Mouse (Mus musculus): ENCODE results near the gene Cbwd1.

The Cbwd1 gene

DNA sequence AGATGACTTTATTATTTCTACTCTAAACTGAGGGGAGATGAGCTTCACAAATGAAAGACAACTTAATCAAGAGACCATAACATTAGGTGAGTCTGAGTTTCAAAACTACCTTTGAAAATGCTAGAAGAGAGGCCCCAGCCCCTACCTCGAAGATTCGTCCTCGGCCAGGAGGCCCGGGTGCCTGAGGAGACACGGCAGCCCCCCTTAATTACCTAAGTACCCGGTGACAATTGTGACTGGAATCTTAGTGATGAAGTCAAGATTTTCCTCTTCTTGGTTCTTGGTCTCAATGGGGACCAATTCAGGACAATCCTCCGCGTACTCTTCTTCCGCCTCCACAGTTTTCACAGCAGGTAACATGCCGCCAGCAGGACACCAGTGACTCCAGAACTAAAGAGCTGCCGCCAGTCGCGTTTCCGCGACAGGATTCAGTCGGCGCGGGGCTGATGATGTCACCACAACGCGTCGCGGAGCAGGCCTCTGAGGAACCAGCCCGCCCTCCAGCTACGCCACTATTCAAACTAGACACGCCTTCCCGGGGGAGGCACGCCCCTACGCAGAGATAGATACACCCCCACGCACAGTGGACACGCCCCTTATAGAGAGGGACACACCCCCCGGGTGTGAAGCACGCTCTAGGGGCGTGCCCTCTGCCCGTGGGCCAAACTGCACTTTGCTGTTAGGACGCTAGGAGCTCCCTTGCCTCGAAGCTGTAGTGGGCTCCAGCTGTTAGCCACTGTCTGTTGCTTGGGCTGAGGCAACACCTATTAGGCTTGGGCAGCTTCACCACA lies at the start of gene Cbwd1:
Gene Cbwd1, minus strand, starts transcription at position 439 of the 791 bp plus-strand sequence.
- peak; percentile 97 for DNase-seq

DNA sequence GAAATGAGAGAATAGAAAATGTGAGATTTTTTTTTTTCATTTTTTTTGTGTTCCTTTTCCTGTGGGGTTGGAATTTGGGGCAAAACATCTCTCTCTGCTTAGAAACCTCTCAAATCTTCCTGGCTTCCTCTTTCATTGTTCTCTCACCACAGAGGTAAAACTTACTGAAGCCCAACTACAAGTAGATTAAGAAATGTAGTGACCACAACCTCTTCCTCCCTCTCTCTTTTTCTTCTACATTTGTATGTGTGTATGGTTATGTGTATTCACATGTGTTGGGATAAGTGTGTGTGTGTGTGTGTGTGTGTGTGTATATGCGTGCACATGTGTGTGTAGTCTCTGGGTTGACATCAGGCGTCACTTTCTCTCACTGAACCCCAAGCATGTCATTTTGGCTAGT lies 47.1 kb upstream of the Cbwd1 start:
- DNase-seq: no peak

DNA sequence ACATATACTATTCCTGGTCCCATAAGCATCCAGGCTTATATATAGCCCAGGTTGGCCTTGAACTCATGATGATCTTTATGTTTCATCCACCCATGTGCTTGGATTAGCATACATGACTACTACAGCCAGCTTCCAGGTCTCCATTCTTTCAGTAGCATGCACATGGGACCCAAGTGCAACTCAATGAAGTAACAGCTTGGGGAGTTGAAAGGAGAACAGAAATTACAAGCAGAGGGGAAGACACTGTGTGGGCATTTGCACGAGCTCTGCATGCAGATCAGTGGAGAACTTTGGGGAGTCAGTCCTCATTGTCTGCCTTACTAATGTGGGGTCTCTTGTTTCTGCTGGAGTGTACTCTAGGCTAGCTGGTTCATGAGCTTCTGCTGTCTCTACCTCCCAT lies 45.3 kb upstream of the Cbwd1 start:
- DNase-seq: no peak

DNA sequence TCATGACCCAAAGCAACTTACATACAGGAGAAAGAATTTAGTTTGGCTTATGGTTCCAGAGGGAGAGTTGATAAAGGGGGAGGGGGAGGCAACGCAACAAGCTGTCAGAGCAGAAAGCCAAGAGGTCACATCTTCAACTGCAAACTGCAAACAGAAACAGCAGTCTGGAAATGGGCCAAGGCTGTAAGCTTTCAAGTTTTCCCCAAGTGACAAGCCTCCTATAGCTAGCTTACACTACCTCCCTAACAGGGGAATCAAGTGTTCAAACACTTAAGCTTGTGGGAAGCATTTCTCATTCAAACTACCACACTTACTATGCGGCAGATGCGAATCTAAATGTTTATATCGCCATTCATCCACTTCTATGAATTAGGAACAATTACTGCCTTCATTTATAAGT lies 42.4 kb upstream of the Cbwd1 start:
- no peak for DNase-seq

DNA sequence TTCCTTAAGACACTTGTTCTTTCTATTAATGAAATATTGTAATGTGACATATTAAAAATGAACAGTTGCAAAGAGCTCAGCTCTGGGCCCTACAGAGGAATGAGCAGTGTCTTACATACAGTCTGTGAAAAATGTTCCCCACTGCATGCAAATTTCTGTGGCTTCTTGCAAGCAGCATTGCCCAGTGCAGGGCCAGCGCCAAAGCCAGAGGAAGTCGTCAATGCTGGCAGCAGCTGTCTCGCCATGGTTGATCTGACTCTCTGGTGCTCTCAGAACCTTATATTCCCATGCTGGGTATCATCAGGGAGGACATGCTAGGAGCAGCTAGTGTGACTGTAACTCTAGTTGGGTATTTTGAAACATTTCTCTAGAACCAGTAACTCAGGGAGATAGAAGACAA lies 41.4 kb upstream of the Cbwd1 start:
- no peak for DNase-seq

DNA sequence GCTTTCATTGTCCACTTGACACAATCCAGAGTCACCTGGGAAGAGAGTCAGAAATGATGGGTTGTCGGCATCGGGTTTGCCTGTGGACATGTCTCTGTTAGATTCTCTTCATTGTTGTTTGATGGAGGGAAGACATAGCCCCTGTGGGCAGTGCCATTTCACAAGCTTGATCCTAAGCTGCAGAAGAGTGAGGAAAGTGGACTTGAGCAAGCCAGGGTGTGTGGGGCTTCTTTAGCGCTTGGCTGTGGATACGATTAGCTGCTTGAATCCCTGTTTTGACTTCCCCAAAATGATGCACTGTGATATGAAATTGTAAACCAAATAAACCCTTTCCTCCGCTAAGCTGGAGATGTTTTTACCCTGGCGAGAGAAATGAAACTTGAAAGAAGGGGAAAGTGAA lies 40.6 kb upstream of the Cbwd1 start:
- DNase-seq: no peak

DNA sequence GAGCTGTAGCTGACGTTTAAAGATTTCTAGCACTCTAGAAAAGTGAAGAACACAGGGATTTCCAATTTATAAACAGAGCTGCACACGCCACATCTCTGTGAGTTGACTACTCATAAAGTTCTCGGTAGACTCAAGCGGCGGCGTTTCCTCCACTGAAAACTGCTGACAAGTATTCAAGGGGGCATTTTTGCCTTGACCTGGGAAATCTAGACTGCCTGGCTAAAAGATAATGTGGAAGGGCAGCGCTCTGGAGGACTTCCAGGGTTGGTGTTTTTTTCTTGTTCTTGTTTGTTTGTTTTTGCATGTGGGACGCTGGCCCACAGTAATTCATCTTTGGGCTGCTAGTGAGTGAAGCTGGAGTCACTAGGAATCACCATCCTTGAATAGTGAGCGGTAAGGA lies 38.7 kb upstream of the Cbwd1 start:
- DNase-seq: no peak

DNA sequence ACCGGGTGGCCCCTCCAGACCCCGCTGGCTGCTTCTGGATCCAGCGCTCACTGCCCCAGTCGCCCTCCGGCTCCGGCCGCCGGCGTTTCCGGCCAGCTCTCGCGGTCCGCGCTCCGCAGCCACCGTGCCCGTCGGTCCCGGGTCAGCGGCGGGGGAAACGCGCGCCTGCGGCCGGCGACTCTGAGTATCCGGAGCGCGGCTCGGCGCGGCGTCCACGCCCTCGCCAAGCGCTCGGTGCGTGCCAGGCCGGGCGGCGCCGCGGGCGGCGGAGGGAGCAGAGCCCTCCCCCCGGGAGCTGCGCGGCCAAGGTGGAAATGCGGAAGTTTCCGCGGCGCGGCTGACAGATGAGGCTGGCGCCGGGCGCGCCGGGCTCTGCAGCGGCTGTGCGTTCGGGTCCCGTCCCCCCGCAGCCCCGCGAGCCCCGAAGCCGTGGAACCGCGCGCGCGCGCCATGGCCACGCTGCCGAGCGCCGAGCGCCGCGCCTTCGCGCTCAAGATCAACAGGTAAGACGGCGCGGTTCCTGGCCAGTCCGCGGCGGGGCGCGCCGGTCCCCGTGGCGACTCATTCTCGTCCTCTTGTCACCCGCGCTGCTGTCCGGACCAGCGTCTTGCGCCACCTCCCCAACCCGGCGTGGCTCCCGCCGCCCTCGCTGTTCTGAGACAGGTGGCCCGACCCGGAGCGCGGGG lies 37.9 kb upstream of the Cbwd1 start, which contains the start of gene Dock8:
Gene Dock8, plus strand, starts transcription at position 334 of the 686 bp plus-strand sequence.
- peak; percentile 13 for DNase-seq

DNA sequence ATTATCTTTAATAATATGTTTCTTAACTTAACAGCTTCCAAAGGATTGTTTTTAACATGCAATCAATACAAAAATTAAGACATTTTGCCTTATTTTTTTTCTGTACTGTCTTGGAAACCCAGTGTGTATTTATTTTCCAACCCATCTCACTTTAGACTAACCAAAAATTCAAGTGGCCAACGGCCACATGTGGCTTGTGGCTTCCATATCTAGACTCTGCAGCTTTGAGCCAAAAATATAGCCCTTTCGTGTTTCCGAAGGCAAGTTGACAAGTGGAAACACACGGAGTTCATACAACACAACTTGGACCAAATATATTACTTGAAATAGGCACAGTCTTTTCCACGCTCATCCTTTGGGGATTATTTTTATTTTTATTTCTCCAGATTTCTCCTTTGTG lies 37.2 kb upstream of the Cbwd1 start:
- DNase-seq: no peak

DNA sequence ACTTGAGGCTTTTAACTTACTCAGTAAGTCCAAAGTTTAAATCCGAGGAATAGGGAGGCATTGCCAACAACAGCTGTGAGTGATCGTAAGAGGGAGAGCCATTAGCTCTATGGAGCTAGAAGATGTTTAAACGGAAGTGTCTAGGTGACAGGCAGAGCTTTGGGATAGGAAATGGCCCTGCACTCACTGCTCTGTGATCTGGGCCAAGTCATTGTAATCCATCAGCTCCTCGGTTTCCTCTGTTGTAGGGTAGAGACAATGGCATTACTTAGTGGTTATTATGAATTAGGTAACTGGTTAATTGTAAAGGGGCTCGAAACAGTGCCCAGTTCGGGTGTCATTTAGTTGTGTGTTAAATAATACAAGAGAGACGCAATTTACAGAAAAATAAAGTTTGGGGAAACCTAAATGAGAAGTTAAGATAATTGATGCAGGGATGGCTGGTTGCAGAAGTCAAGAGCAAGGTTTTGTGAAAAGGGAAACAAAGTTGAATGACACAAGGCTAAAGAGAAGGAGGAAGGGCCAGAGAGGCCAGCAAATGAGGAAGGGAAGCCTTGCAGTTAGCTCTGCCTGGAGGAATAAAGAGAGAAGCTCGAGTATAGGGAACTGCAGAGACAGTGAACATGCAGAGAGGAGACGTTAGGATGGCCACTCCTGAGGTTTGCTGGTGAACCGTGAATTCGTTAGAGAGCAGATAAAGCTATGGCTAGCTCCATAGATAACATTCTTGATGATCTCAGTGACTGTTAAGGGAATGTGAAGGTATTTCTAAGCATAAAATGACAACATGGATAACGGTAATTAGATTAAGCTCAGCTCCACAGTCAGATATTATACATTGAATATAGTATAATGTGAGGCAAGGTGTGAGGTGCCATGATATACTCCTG lies 35.6 kb upstream of the Cbwd1 start:
- no peak for DNase-seq

DNA sequence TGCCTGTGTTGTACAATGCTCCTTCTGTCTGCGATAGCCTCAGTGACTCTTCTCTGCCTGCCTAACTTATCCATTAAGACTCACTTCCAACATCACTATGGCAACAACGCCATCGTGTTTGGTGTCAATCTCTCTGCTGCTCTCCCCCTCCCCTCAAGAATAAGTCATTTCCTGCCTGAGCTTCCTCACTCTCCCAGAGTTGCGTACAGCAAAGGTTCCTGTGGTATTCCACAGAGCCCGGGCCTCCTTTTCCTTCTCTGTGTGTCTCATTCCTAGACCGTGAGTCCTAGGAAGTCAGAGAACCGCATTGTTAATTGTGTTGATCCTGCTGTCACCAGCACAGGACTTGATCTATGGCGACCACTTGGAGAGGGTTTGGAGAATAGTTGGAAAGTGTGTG lies 33.5 kb upstream of the Cbwd1 start:
- no peak for DNase-seq

DNA sequence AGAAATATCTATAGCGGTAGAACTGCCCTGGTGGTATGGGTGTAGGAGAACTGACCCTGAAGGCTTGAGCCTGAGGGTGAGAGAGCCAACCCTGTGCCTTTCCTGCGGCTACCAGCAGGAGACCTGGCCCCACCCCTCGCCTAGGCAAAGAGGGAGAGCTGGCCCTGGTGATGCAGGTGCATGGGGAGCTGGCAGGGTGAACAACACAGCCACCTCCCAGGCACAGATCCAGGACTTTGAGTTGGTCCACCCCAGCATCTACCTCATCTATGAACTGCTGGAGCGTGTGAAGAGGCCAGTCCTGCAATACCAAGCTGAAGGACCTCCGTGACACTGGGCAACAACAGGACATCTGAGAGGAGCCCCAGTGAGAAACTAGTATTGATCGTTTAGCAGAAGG lies 32.1 kb upstream of the Cbwd1 start:
- no peak for DNase-seq

DNA sequence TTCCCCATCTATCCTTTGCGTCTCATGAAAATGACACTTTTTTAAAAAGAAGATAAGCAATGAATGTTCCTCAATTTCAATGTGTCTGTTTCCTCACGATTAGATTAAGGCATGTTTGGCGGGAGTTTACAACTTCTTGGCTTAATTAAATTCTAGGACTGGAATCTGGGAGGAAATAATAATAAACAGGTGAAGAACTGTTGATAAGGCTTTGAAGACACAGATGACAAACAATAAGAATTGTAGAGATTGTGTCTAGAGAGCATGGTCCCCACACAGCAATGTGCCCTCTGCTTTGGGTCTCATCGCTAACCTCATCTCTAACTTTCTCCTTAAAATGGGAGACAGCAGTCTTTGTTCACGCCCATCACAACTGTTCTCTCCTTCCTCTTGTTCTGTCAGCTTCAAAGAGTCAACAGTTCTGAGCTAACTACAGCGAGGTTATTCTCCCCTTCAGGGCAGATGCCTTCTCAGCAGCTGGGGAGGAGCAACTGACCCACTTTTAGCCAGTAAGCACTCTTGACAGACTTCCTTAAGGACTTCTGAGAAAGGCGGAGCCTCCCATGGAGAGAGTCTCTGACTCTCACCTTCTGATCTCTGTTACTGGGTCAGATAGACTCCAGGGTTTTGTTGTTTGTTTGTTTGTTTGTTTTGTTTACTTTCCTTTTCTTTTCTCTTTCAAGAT lies 28.9 kb upstream of the Cbwd1 start:
- no peak for DNase-seq

DNA sequence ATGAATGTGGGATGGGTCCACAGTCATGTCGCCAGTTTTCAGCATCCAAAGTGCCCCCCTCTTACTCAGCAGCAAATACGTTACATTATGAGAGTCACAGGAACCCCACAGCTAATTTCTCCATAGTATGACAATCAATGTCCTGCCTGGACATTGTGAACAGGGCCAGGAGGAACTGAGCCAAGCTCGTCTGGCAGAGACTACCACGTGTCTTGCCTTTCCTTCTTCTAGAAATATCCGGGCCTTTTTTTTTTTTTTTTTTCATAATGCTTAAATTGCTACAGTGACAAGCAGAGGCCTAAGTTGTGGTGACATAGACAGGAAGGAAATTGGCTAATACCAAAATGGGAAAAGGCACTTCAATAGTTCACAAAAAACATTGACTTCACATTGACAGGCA lies 27.4 kb upstream of the Cbwd1 start:
- no peak for DNase-seq

DNA sequence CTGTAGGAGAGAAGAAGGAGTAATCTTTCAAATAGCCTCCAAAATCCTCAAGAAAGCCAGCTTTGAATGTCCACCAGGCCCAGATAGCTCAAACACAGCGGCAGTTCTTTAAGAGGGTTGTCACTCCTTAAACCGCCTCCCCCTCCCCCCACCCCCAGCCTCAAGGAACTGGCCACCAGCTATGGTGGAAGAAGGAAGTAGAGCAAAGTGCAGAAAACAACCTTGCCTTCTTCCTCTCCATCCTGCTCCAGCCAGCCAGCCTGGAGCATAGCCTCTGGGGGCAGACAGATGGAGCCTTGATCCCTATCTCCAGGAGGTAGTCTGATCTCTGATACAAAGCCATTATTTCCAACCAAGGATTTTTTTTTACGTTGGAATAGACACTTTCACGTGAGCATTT lies 25.9 kb upstream of the Cbwd1 start:
- DNase-seq: no peak

DNA sequence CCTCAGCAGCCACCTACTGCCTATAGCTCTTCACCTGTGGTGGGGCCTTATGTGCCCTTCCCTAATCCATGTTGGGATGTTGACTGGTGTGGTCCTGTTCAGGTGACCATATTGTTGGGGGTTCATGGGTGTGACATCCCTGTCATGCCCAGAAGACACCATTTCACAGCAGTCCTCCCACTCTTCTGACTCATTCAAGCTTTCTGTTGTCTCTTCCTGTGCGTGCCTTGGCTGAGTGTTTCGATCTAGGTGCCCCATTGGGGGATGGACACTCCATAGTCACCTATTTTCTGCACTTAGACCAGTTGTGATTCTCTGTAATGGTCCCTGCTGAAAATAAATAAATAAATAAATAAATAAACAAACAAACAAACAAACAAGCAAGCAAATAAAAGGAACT lies 23.6 kb upstream of the Cbwd1 start:
- DNase-seq: no peak

DNA sequence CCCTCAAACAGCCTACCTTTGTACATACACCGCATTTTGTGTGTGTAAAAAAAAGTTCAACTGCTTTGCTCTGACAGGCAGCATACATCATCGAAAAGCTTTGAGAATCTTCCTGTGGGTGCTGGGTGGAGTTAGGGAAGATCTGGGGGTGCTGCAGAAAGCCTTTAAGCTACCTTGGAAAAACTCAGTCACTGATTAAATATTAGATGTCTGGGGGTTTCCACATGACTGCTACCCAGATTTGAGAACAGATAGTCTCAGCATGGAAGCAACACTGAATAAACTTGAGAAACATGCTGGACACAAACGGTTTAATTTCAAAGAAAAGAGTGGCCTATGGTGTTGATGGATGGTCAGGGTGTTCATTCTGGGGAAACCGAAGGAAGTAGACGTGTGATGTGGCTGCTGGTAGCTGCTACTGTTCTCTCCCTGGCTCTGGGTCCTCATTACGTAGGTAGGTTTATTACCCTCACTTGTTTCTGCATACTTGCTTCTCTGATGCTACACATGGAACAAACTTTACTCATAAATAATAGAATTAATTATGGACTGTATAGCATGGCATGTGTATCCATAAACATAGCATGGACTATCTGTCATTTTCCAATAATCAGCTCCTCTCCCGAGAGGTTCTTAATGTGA lies 22.6 kb upstream of the Cbwd1 start:
- DNase-seq: no peak

DNA sequence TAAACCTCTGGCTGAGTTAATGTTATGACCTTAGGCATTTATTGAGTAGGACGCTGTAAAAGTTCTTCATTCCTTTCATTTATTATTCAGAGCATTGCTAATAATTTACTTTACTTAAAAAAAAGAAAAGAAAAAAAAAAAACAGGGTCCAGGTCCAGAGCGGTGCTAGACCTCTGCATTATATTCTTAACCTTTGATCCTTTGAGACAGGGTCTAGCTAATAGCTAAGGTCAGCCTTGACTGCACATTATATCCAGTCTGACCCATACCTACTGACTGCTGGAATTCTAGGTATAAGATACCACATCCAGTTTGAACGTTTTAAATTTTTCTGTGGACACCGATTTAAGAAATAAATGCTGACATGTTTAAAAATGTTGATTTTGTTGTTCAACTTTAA lies 21.6 kb upstream of the Cbwd1 start:
- DNase-seq: no peak

DNA sequence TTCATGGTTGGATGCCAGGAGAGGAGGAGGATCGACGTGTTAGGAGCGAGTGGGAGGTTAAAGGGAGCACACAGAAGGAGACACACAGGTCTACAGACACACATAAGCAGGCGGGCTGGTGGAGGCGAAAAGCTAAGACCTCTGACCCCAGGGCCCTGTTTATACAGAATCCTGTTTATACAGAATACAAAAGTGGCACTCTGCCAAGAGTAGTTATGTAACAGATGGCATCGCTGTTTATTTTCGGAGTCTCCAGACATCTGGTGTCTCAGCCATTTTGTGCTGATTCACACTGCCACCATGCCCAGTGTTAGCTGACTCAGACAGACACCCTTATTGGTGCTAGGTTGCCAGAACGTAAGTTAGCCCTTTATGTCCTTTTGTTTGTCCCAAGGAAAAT lies 19.9 kb upstream of the Cbwd1 start:
- no peak for DNase-seq

DNA sequence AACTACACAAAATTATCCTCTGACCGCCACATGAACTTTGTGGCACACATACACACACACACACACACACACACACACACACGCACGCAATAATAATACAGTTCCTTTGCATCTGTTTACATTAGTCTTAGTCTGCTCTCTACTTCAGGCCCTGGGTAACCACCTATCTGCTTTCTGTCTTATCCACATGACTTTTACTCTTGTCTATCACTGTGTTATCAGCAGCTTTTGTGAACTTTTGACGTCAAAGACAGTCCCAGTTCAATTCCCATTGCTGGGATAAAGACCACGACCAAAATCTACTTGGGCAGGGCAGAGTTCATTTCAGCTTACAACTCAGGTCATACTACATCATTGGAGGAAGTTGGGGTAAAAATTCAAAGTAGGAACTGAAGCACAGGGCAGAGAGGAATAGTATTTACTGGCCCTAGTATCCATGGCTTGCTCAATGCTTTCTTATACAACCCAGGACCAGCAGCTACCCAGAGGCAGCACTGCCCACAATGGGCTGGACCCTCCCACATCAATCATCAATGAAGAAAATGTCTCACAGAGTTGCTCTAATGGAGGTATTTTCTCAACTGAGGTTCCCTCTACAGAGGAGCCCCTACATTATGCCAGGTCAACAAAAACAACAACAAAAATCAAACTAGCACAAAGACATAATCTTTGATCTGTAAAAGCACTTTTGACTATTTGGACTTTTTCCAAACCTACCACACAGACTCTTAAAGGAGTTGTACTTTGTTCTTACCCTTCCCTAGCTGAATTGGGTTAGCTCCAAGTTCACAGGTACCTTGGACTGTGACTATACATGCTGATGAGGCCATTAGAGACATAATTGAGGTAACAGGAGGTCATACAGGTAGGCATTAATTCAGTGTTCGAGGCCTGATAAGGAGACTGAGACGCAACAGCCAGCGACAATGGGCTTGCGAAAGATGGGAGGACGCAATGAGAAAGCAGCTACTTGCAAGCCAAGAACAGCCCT lies 17.7 kb upstream of the Cbwd1 start:
- no peak for DNase-seq

DNA sequence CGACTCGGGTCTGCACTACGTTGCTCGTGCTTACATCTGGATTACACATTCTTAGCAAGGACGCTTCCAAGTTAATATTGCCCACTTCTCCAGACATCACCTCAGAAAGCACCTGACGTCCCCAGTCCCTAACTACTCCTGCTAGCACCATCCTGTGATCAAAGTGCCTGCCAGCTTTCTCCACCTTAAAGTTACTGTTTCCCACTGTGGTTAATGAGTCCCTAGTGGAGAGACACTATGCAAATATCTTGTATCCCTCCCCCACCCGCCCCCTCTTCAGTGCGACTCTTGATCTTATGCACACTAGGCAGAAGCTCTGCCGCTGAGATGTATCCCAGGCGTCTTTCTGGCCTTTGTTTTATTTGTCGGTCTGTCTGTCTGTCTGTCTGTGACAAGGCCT lies 16.6 kb upstream of the Cbwd1 start:
- no peak for DNase-seq

All from right cerebral cortex, postnatal 4 days (tissue).